Mouse (Mus musculus) CH12.LX (cell line): ENCODE measurements around the gene Fam193b. TPM values are rescaled to one million over a fixed set of nuclear protein-coding genes. Genes with fewer than 3 reads are reported as not detected.

ENCODE experiments used
- DNase-seq: peaks from one replicate; pipeline ENCODE4 v3.0.0-alpha.2; 2013; ENCODE audit errors: extremely low read depth
- H3K27ac ChIP-seq: 2 replicates; pipeline ENCODE4 v1.5.1; 2012; ENCODE audit warnings: low read depth, mild to moderate bottlenecking, control low read depth, moderate library complexity; ENCODE audit not compliant: insufficient read depth
- H3K27me3 ChIP-seq: replicated peaks from 2 replicates; pipeline ENCODE3; 2012; ENCODE audit warnings: inconsistent platforms
- H3K36me3 ChIP-seq, 2 experiments: replicated peaks in 1 of 2; 2 replicates each; pipeline versions ENCODE3 to v1.6.1; 2012; ENCODE audit warnings: inconsistent platforms in 1 of 2, low read length in 1 of 2, mild to moderate bottlenecking in 1 of 2, mixed read lengths in 1 of 2, moderate library complexity in 1 of 2; ENCODE audit not compliant: control insufficient read depth in 1 of 2, insufficient read depth in 1 of 2
- H3K4me1 ChIP-seq, 2 experiments: 2 replicates each; pipeline ENCODE4 v1.6.1; 2012; ENCODE audit warnings: inconsistent platforms in 1 of 2, moderate library complexity in 1 of 2; ENCODE audit not compliant: insufficient read depth in 2 of 2, control insufficient read depth in 1 of 2
- H3K4me2 ChIP-seq: 2 replicates; pipeline ENCODE4 v1.6.1; 2012; ENCODE audit warnings: low read depth, mild to moderate bottlenecking, control low read depth; ENCODE audit not compliant: poor library complexity, insufficient read depth, severe bottlenecking
- H3K4me3 ChIP-seq, 3 experiments: fragments of 150-350 bp in 1 of 3; sonication (generic) in 1 of 3; replicated peaks in 1 of 3; 2 replicates each; pipeline versions ENCODE3 to v1.5.1; 2011 to 2012; ENCODE audit warnings: low read depth in 2 of 3, low read length in 2 of 3, mild to moderate bottlenecking in 2 of 3, moderate library complexity in 2 of 3, control low read depth in 1 of 3, improper control_type of control experiment in 1 of 3, inconsistent platforms in 1 of 3, mixed read lengths in 1 of 3; ENCODE audit not compliant: poor library complexity in 1 of 3
- H3K79me2 ChIP-seq: replicated peaks from 2 replicates; pipeline ENCODE4 v1.6.1; 2012; ENCODE audit warnings: mild to moderate bottlenecking, moderate library complexity; ENCODE audit not compliant: control insufficient read depth, poor library complexity, insufficient read depth, severe bottlenecking; ENCODE audit errors: extremely low read depth
- H3K9ac ChIP-seq: 2 replicates; pipeline ENCODE4 v1.6.1; 2012; ENCODE audit warnings: low read depth, mild to moderate bottlenecking, control low read depth, moderate library complexity; ENCODE audit not compliant: insufficient read depth
- H3K9me3 ChIP-seq: replicated peaks from 2 replicates; pipeline ENCODE3; 2012; ENCODE audit warnings: low read length, inconsistent platforms, mixed read lengths
- CHD2 ChIP-seq: IDR thresholded peaks from 2 replicates; pipeline ENCODE4 v1.6.1; 2011; ENCODE audit warnings: low read length, improper control_type of control experiment
- CTCF ChIP-seq, 2 experiments: IDR thresholded peaks in 1 of 2; conservative IDR thresholded peaks in 1 of 2; 2 replicates each; pipeline ENCODE4 v1.5.1; 2011 to 2012; ENCODE audit warnings: low read depth in 2 of 2, low read length in 2 of 2, improper control_type of control experiment in 1 of 2, inconsistent platforms in 1 of 2, mild to moderate bottlenecking in 1 of 2, moderate library complexity in 1 of 2
- E2F4 ChIP-seq: IDR thresholded peaks from 2 replicates; pipeline ENCODE4 v1.6.1; 2011; ENCODE audit warnings: low read depth, low read length, improper control_type of control experiment; ENCODE audit not compliant: insufficient replicate concordance
- ELF1 ChIP-seq: IDR thresholded peaks from 2 replicates; pipeline ENCODE4 v1.6.1; 2014; ENCODE audit warnings: low read depth, mild to moderate bottlenecking, inconsistent platforms, low read length, improper control_type of control experiment
- GABPA ChIP-seq: IDR thresholded peaks from 2 replicates; pipeline ENCODE4 v1.6.1; 2012; ENCODE audit warnings: low read depth, low read length, improper control_type of control experiment, inconsistent platforms; ENCODE audit not compliant: insufficient replicate concordance
- IRF4 ChIP-seq: IDR thresholded peaks from 2 replicates; pipeline ENCODE4 v1.6.1; 2014; ENCODE audit warnings: low read depth, mild to moderate bottlenecking, inconsistent platforms, low read length, improper control_type of control experiment
- JUN ChIP-seq: IDR thresholded peaks from 2 replicates; pipeline ENCODE4 v1.6.1; 2011; ENCODE audit warnings: low read depth, mild to moderate bottlenecking, low read length, improper control_type of control experiment, moderate library complexity; ENCODE audit not compliant: insufficient read depth
- MAFK ChIP-seq: IDR thresholded peaks from 2 replicates; pipeline ENCODE4 v1.6.1; 2011; ENCODE audit warnings: low read length, improper control_type of control experiment; ENCODE audit not compliant: insufficient replicate concordance
- MAZ ChIP-seq: IDR thresholded peaks from 2 replicates; pipeline ENCODE4 v1.6.1; 2012; ENCODE audit warnings: low read depth, mild to moderate bottlenecking, inconsistent platforms, low read length, improper control_type of control experiment, moderate library complexity
- MEF2A ChIP-seq: IDR thresholded peaks from 2 replicates; pipeline ENCODE4 v1.6.1; 2014; ENCODE audit warnings: low read depth, mild to moderate bottlenecking, inconsistent platforms, low read length, improper control_type of control experiment, borderline replicate concordance
- NRF1 ChIP-seq: IDR thresholded peaks from 2 replicates; pipeline ENCODE4 v1.6.1; 2014; ENCODE audit warnings: low read depth, mild to moderate bottlenecking, inconsistent platforms, low read length, improper control_type of control experiment, moderate library complexity
- PAX5 ChIP-seq: IDR thresholded peaks from 2 replicates; pipeline ENCODE4 v1.6.1; 2012; ENCODE audit warnings: low read length, inconsistent platforms, mixed read lengths
- POLR2A ChIP-seq: IDR thresholded peaks from 2 replicates; pipeline ENCODE4 v1.6.1; 2011; ENCODE audit warnings: low read depth, mild to moderate bottlenecking, improper control_type of control experiment, low read length
- TBP ChIP-seq: conservative IDR thresholded peaks from 2 replicates; pipeline ENCODE4 v1.6.1; 2011; ENCODE audit warnings: low read depth, low read length, improper control_type of control experiment
- TCF12 ChIP-seq: IDR thresholded peaks from 2 replicates; pipeline ENCODE4 v1.6.1; 2014; ENCODE audit warnings: low read depth, mild to moderate bottlenecking, inconsistent platforms, low read length, improper control_type of control experiment
- USF2 ChIP-seq: conservative IDR thresholded peaks from 2 replicates; pipeline ENCODE4 v1.6.1; 2011; ENCODE audit warnings: low read depth, low read length, improper control_type of control experiment
- ZMIZ1 ChIP-seq: IDR thresholded peaks from 2 replicates; pipeline ENCODE4 v1.6.1; 2012; ENCODE audit warnings: low read depth, mild to moderate bottlenecking, inconsistent platforms, low read length, improper control_type of control experiment
- dilution Hi-C: fragments of 300-500 bp; cut with MboI; formaldehyde crosslinking; loops from 2 replicates; pipeline ENCODE4 v1.14.3; 2020; ENCODE audit warnings: low sequenced_read_pairs; ENCODE audit not compliant: extremely low pct_unique_long_range_greater_than_20kb, extremely low pct_ligation_motif_present
- in situ Hi-C: fragments of 300-500 bp; cut with MboI; formaldehyde crosslinking; loops from 3 replicates; pipeline ENCODE4 v1.14.3; 2019; ENCODE audit warnings: low sequenced_read_pairs, low pct_ligation_motif_present, low pct_unique_long_range_greater_than_20kb, mixed read lengths
- polyA plus RNA-seq: library from polyadenylated mRNA; unstranded; fragments of >175 nt; gene quantifications from 2 replicates; pipeline ENCODE4 v1.2.1, GENCODE M21; 2012; ENCODE audit warnings: low read depth; ENCODE audit not compliant: insufficient read length
- total RNA-seq, 2 experiments: library from RNA; depleted of rRNA; stranded (reverse); fragments of 300-350 nt in 1 of 2; fragments of >200 nt in 1 of 2; gene quantifications; 2 replicates each; pipeline ENCODE4 v1.2.3; 2012 to 2014

Gene Fam193b
- total and polyA plus RNA-seq, 3 experiments: 9.2 to 22.4 (median 17.9) TPM

- Histone ChIP-seq H3K36me3 (peaks cover 0 to 12% of the 10 kb centered on the region in 2 experiments), H3K27me3 (no peaks in the 10 kb centered on the region), H3K27ac (no peak within 1 kb of the TSS), H3K4me1 (peaks cover 7 to 29% of the 10 kb centered on the region in 2 experiments), H3K9ac (no peak within 1 kb of the TSS), H3K79me2 (peaks cover 16% of the 10 kb centered on the region), H3K4me2 (no peak within 1 kb of the TSS), H3K4me3 (no peak within 1 kb of the TSS), H3K9me3 (peaks cover 10% of the 10 kb centered on the region)
- no peak for DNase-seq
- dilution Hi-C loops: no loop called here
- TF ChIP-seq MAZ (no peak), TBP (no peak), ZMIZ1 (no peak), NRF1 (no peak), GABPA (no peak), POLR2A (no peak), JUN (no peak), CTCF (conservative IDR thresholded peaks at IDR 0.05 in 1 of 2, IDR thresholded peaks at IDR 0.05 in 1 of 2; ENCODE audit: low read depth in 2 of 2, low read length in 2 of 2) (no peak), MEF2A (no peak), USF2 (no peak), IRF4 (no peak), PAX5 (no peak), ELF1 (no peak)
- in situ Hi-C loops: no loop called here
These were observed 2.5 kb upstream of the Fam193b start, which contains the start of gene Tmed9 for GRCm38 (mm10) chr13:55573432-55573831. Gene Tmed9, plus strand, starts transcription at chr13:55573732.

- no peak for TF ChIP-seq NRF1
- no peak for TF ChIP-seq TCF12
- TF ChIP-seq CHD2: no peak
- TF ChIP-seq MAFK: no peak
- TF ChIP-seq E2F4: no peak
- Histone ChIP-seq H3K9me3 (peaks cover 10% of the 10 kb centered on the region), H3K4me1 (peaks cover 8 to 25% of the 10 kb centered on the region in 2 experiments), H3K9ac (no peak overlapping the region; the same call in 1 of the 2 replicates), H3K79me2 (peaks cover 16% of the 10 kb centered on the region), H3K36me3 (peaks cover 3 to 26% of the 10 kb centered on the region in 2 experiments), H3K27me3 (no peaks in the 10 kb centered on the region), H3K27ac (no peak overlapping the region), H3K4me2 (peak overlapping the region; percentile 68), H3K4me3 (peak overlapping the region in 1 of 3 experiments; percentile 90)
- dilution Hi-C loops (no loop called here), in situ Hi-C loops (no loop called here)
- no peak for DNase-seq
These were observed 1.1 kb upstream of the Fam193b start for GRCm38 (mm10) chr13:55571977-55572376.
